10 mouse cellular contexts compared by ENCODE assay signal in genomic region chr17:48002486-48002885, GRCm38 (mm10). TPM values are rescaled to one million over a fixed set of nuclear protein-coding genes. Genes with fewer than 3 reads are reported as not detected.
DNase-seq lines count a peak whose midpoint lies in the region; ATAC-seq and TF ChIP-seq lines count a peak whose summit lies in the region.
"Had no signal": no experiment of that assay in that cellular context is flagged by ENCODE, and none has a peak within 500 bp of the region (broad histone marks: within the 10 kb centered on the region; RNA-seq: fewer than 3 reads in every experiment).

No protein-coding gene starts in this region.

- WGBS in lung, embryonic 16.5 days = 48% methylated on average over 4 of the region's 4 CpGs
- WGBS in hindbrain, embryonic 15.5 days = 66% methylated on average over 4 of the region's 4 CpGs
- WGBS in limb, embryonic 15.5 days = 53% methylated on average over 4 of the region's 4 CpGs
- WGBS in stomach, postnatal 0 days = 44% methylated on average over 4 of the region's 4 CpGs

- H3K4me3 ChIP-seq in lung, embryonic 16.5 days (ENCODE audit: low read length) = peak overlapping the region; percentile 46
- peak overlapping the region; percentile 39 for H3K4me3 ChIP-seq in hindbrain, embryonic 15.5 days
- peak overlapping the region; percentile 34 for H3K4me3 ChIP-seq in limb, embryonic 15.5 days
- H3K4me3 ChIP-seq in stomach, postnatal 0 days (ENCODE audit: low read depth, low read length) = no peak overlapping the region

- H3K9me3 ChIP-seq in lung, embryonic 16.5 days (ENCODE audit: control insufficient read depth, low read length) = no peaks in the 10 kb centered on the region
- H3K9me3 ChIP-seq in hindbrain, embryonic 15.5 days = no peaks in the 10 kb centered on the region
- H3K9me3 ChIP-seq in limb, embryonic 15.5 days = no peaks in the 10 kb centered on the region
- H3K9me3 ChIP-seq in stomach, postnatal 0 days (ENCODE audit: control insufficient read depth, low read length) = no peaks in the 10 kb centered on the region

- no peak for TF ChIP-seq CTCF in stomach, postnatal 0 days (IDR thresholded peaks at IDR 0.05; ENCODE audit: low read depth)

- no peak for DNase-seq in lung, postnatal 10 days
- no peak for DNase-seq in stomach, postnatal 0 days (ENCODE audit: low spot score)
- DNase-seq in embryo, embryonic 11 days = no peak
- no peak for DNase-seq in embryo, embryonic 10 days (ENCODE audit: low spot score)
- no peak for DNase-seq in layer of hippocampus, adult 9-10 months (ENCODE audit: low spot score)
- DNase-seq: right cerebral cortex, postnatal 14 days had no signal

- H3K36me3 ChIP-seq in lung, embryonic 16.5 days (ENCODE audit: control insufficient read depth, insufficient read depth, low read length) = no peaks in the 10 kb centered on the region
- no peaks in the 10 kb centered on the region for H3K36me3 ChIP-seq in hindbrain, embryonic 15.5 days
- no peaks in the 10 kb centered on the region for H3K36me3 ChIP-seq in limb, embryonic 15.5 days
- H3K36me3 ChIP-seq in stomach, postnatal 0 days (ENCODE audit: control insufficient read depth, insufficient read depth, low read length) = no peaks in the 10 kb centered on the region

- H3K9ac ChIP-seq in lung, embryonic 16.5 days (ENCODE audit: low read length) = peak overlapping the region; percentile 56
- H3K9ac ChIP-seq in hindbrain, embryonic 15.5 days = peak overlapping the region; percentile 51
- H3K9ac ChIP-seq in limb, embryonic 15.5 days = no peak overlapping the region
- no peak overlapping the region for H3K9ac ChIP-seq in stomach, postnatal 0 days (ENCODE audit: low read length)

- H3K27ac ChIP-seq in lung, embryonic 16.5 days (ENCODE audit: low read length) = peak overlapping the region; percentile 95
- H3K27ac ChIP-seq in hindbrain, embryonic 15.5 days (replicated peaks) = peak overlapping the region; percentile 76
- H3K27ac ChIP-seq in limb, embryonic 15.5 days = peak overlapping the region; percentile 84
- peak overlapping the region; percentile 77 for H3K27ac ChIP-seq in stomach, postnatal 0 days (replicated peaks)

- no peak for ATAC-seq in lung, embryonic 16.5 days (ENCODE audit: low read depth)
- ATAC-seq in hindbrain, embryonic 15.5 days (ENCODE audit: low FRiP score, low read depth) = peak; percentile 4; the same call in 1 of the 2 replicates
- no peak for ATAC-seq in limb, embryonic 15.5 days (ENCODE audit: insufficient number of reproducible peaks, low FRiP score, low TSS enrichment, low read depth)
- no peak for ATAC-seq in stomach, postnatal 0 days (ENCODE audit: low FRiP score, low TSS enrichment)

- TF ChIP-seq EP300 in stomach, postnatal 0 days (optimal IDR thresholded peaks at IDR 0.05) = no peak

- H3K4me2 ChIP-seq in lung, embryonic 16.5 days (ENCODE audit: low read depth, low read length) = peak overlapping the region; percentile 75
- H3K4me2 ChIP-seq in hindbrain, embryonic 15.5 days = peak overlapping the region; percentile 72
- peak overlapping the region; percentile 52 for H3K4me2 ChIP-seq in limb, embryonic 15.5 days
- H3K4me2 ChIP-seq in stomach, postnatal 0 days (replicated peaks; ENCODE audit: low read depth) = peak overlapping the region; percentile 58; the same call in 1 of the 2 replicates

- H3K27me3 ChIP-seq in lung, embryonic 16.5 days (ENCODE audit: control insufficient read depth, insufficient read depth, low read depth, low read length) = no peaks in the 10 kb centered on the region
- H3K27me3 ChIP-seq in hindbrain, embryonic 15.5 days = 0 out of 2 replicates have a peak, but pooled peaks cover 3% of the 10 kb centered on the region
- H3K27me3 ChIP-seq in limb, embryonic 15.5 days = no peaks in the 10 kb centered on the region
- H3K27me3 ChIP-seq in stomach, postnatal 0 days (ENCODE audit: control insufficient read depth, insufficient read depth, low read length) = no peaks in the 10 kb centered on the region
- H3K27me3 ChIP-seq: Patski had no signal

- peaks cover 44% of the 10 kb centered on the region for H3K4me1 ChIP-seq in lung, embryonic 16.5 days (replicated peaks; ENCODE audit: control insufficient read depth, insufficient read depth, low read length)
- peaks cover 16% of the 10 kb centered on the region for H3K4me1 ChIP-seq in hindbrain, embryonic 15.5 days (replicated peaks)
- peaks cover 40% of the 10 kb centered on the region for H3K4me1 ChIP-seq in limb, embryonic 15.5 days
- H3K4me1 ChIP-seq in stomach, postnatal 0 days (replicated peaks; ENCODE audit: control insufficient read depth, insufficient read depth) = peaks cover 5% of the 10 kb centered on the region

RNA-seq across cellular contexts. Expression of gene 1700122O11Rik, which starts 35.6 kb away (rescaled TPM):
- polyA plus RNA-seq in lung, embryonic 16.5 days (2015; fragmentation: Nextera tagmentation; extraction: Ambion mirVana) = not detected in 2 replicates
- polyA plus RNA-seq in hindbrain, embryonic 15.5 days (2015; fragmentation: Nextera tagmentation; extraction: Ambion mirVana) = not detected in 2 replicates
- polyA plus RNA-seq in limb, embryonic 15.5 days (2015; fragmentation: Nextera tagmentation; extraction: Ambion mirVana) = not detected in 2 replicates
- polyA plus RNA-seq in stomach, postnatal 0 days (2015; fragmentation: Nextera tagmentation; extraction: Ambion mirVana) = not detected in 2 replicates
- polyA plus RNA-seq: Patski had no signal

Comparison
In these comparisons a context has a peak if more than half of its experiments do, and no peak if none do; other contexts are left out.
1. H3K9ac ChIP-seq: peak in lung, embryonic 16.5 days (single experiment) and hindbrain, embryonic 15.5 days (single experiment); none in limb, embryonic 15.5 days (single experiment) and stomach, postnatal 0 days (single experiment).
2. Peak in every context shown above with its lines, with median percentiles within 50 percentile points of each other: H3K27ac ChIP-seq and H3K4me2 ChIP-seq.